Mouse (Mus musculus): ENCODE measurements at regions not wholly inside any gene's neighbourhood (a gene's known extent, or its start where the extent isn't known, plus 50 kb on each side); places are given as distances from the start of the nearest gene placed in this dataset.

- TF ChIP-seq POLR2A (IDR thresholded peaks at IDR 0.05; ENCODE audit: borderline replicate concordance, extremely low read depth, low read depth, low read length) (no peak), CTCF (IDR thresholded peaks at IDR 0.05; ENCODE audit: insufficient read depth, low read length) (no peak)
Measured at GRCm38 (mm10) chr12:21531766-21532165, 114.3 kb upstream of the Ywhaq start.

Measured in lung, adult 2 months (tissue).